Mouse (Mus musculus) mesoderm, embryonic 11.5 days (tissue): ENCODE measurements around the gene Creb3l1.

Source experiments
- DNase-seq: peaks from one replicate; pipeline ENCODE4 v3.0.0-alpha.2; 2012; ENCODE audit warnings: low read depth, low spot score

The Creb3l1 gene

GRCm38 (mm10) chr2:91963443-91963932 is 60.8 kb downstream of the Creb3l1 start:
- DNase-seq, result peak; percentile 94

- no peak for DNase-seq
Measured at GRCm38 (mm10) chr2:91962864-91963401, 61.4 kb downstream of the Creb3l1 start.

GRCm38 (mm10) chr2:91961901-91962761 is 62.2 kb downstream of the Creb3l1 start:
- no peak for DNase-seq

GRCm38 (mm10) chr2:91960459-91960858 is 63.8 kb downstream of the Creb3l1 start:
- DNase-seq, result no peak

- no peak for DNase-seq
Measured at GRCm38 (mm10) chr2:91959544-91960410, 64.5 kb downstream of the Creb3l1 start.

GRCm38 (mm10) chr2:91958701-91959457 is 65.4 kb downstream of the Creb3l1 start:
- no peak for DNase-seq

- DNase-seq, result no peak
Measured at GRCm38 (mm10) chr2:91958049-91958448, 66.3 kb downstream of the Creb3l1 start.

- DNase-seq, result no peak
Measured at GRCm38 (mm10) chr2:91957096-91957495, 67.2 kb downstream of the Creb3l1 start.

GRCm38 (mm10) chr2:91955875-91956274 is 68.4 kb downstream of the Creb3l1 start:
- no peak for DNase-seq

- DNase-seq, result no peak
Measured at GRCm38 (mm10) chr2:91955121-91955591, 69.1 kb downstream of the Creb3l1 start.

GRCm38 (mm10) chr2:91953825-91954224 is 70.5 kb downstream of the Creb3l1 start:
- no peak for DNase-seq

- DNase-seq, result no peak
Measured at GRCm38 (mm10) chr2:91950275-91951085, 73.8 kb downstream of the Creb3l1 start.

GRCm38 (mm10) chr2:91949411-91950274 is 74.7 kb downstream of the Creb3l1 start:
- DNase-seq, result no peak

GRCm38 (mm10) chr2:91948792-91949241 is 75.5 kb downstream of the Creb3l1 start:
- no peak for DNase-seq

- DNase-seq, result no peak
Measured at GRCm38 (mm10) chr2:91948151-91948509, 76.2 kb downstream of the Creb3l1 start.

GRCm38 (mm10) chr2:91947397-91948150 is 76.7 kb downstream of the Creb3l1 start:
- DNase-seq, result no peak

GRCm38 (mm10) chr2:91946836-91947235 is 77.5 kb downstream of the Creb3l1 start:
- no peak for DNase-seq

- no peak for DNase-seq
Measured at GRCm38 (mm10) chr2:91945483-91945882, 78.8 kb downstream of the Creb3l1 start, which contains the start of gene Gm9821. Gm9821 (plus strand) TSS chr2:91945703.
